Mouse (Mus musculus) T-helper 17 cell (primary cell): Measurements from ENCODE around the gene Eml6.
"Not testable (repeated sequence)": the region's sequence is repeated elsewhere in the genome, so short reads cannot be mapped to it uniquely, and the experiment has no call there.

ENCODE experiments used
- in situ Hi-C, 2 experiments: fragments of 300-600 bp; cut with MboI, MseI; formaldehyde crosslinking; loops; 1 replicate in 1 of 2; 2 replicates in 1 of 2; pipeline ENCODE4 v1.15.1; 2025; ENCODE audit warnings: high pct_unique_total_duplicates in 2 of 2

Gene Eml6

GRCm38 (mm10) chr11:30025835-30026472 is at the start of gene Eml6:
Eml6 (minus strand) TSS chr11:30026033.
- in situ Hi-C loops = no loop called here

- in situ Hi-C loops = no loop called here
These were observed 31.5 kb upstream of the Eml6 start for GRCm38 (mm10) chr11:30057299-30057698.

GRCm38 (mm10) chr11:30025144-30025543 is 689 bp downstream of the Eml6 start:
- in situ Hi-C loops = no loop called here

GRCm38 (mm10) chr11:30024261-30025071 is 1.4 kb downstream of the Eml6 start:
- in situ Hi-C loops = no loop called here

GRCm38 (mm10) chr11:29986257-29986656 is 39.6 kb downstream of the Eml6 start:
- in situ Hi-C loops = no loop called here

- in situ Hi-C loops = loop anchor here in 1 of 2 experiments (10.0 kb wide), 1 partner anchor 486 kb away; no protein-coding TSS in a partner anchor
These were observed 57.0 kb downstream of the Eml6 start for GRCm38 (mm10) chr11:29968874-29969273.

GRCm38 (mm10) chr11:29959366-29959765 is 66.5 kb downstream of the Eml6 start:
- in situ Hi-C loops = no loop called here

- in situ Hi-C loops = no loop called here
These were observed 81.2 kb downstream of the Eml6 start for GRCm38 (mm10) chr11:29944661-29945060.

- in situ Hi-C loops = no loop called here
These were observed 101.5 kb downstream of the Eml6 start for GRCm38 (mm10) chr11:29924332-29924731.

GRCm38 (mm10) chr11:29923851-29924250 is 102.0 kb downstream of the Eml6 start:
- in situ Hi-C loops = no loop called here

GRCm38 (mm10) chr11:29913180-29913579 is 112.7 kb downstream of the Eml6 start:
- in situ Hi-C loops = no loop called here

GRCm38 (mm10) chr11:29909330-29909729 is 116.5 kb downstream of the Eml6 start:
- in situ Hi-C loops = no loop called here

GRCm38 (mm10) chr11:29885160-29885559 is 140.7 kb downstream of the Eml6 start:
- in situ Hi-C loops = loop anchor here in 1 of 2 experiments (5.0 kb wide), 1 partner anchor 303 kb away; no protein-coding TSS in a partner anchor

GRCm38 (mm10) chr11:29884355-29884754 is 141.5 kb downstream of the Eml6 start:
- in situ Hi-C loops = loop anchor here (5.0 kb wide), 2 partner anchors 172 to 327 kb away; no protein-coding TSS in a partner anchor

- in situ Hi-C loops = loop anchor here (5.0 kb wide), 2 partner anchors 171 to 326 kb away; no protein-coding TSS in a partner anchor
These were observed 142.8 kb downstream of the Eml6 start for GRCm38 (mm10) chr11:29883024-29883423.

- in situ Hi-C loops = loop anchor here (5.0 kb wide), 2 partner anchors 167 to 322 kb away; no protein-coding TSS in a partner anchor
These were observed 146.2 kb downstream of the Eml6 start for GRCm38 (mm10) chr11:29879641-29880040.

GRCm38 (mm10) chr11:29877981-29878380 is 147.9 kb downstream of the Eml6 start:
- in situ Hi-C loops = no loop called here

GRCm38 (mm10) chr11:29877280-29877679 is 148.6 kb downstream of the Eml6 start:
- in situ Hi-C loops = no loop called here

GRCm38 (mm10) chr11:29874781-29875180 is 151.1 kb downstream of the Eml6 start:
- in situ Hi-C loops = not testable (repeated sequence)

- in situ Hi-C loops = no loop called here
These were observed 155.7 kb downstream of the Eml6 start for GRCm38 (mm10) chr11:29870174-29870573.

- in situ Hi-C loops = no loop called here
These were observed 161.6 kb downstream of the Eml6 start for GRCm38 (mm10) chr11:29864269-29864668.

GRCm38 (mm10) chr11:29861750-29862397 is 164.0 kb downstream of the Eml6 start:
- in situ Hi-C loops = no loop called here
